Mouse (Mus musculus): ENCODE results near the gene Camkk2. TPM values are rescaled to one million over a fixed set of nuclear protein-coding genes. Genes with fewer than 3 reads are reported as not detected.

The Camkk2 gene
- polyA plus RNA-seq (2015; fragmentation: Nextera tagmentation; extraction: Ambion mirVana): 59.1 and 60.3 TPM in 2 replicates

DNA sequence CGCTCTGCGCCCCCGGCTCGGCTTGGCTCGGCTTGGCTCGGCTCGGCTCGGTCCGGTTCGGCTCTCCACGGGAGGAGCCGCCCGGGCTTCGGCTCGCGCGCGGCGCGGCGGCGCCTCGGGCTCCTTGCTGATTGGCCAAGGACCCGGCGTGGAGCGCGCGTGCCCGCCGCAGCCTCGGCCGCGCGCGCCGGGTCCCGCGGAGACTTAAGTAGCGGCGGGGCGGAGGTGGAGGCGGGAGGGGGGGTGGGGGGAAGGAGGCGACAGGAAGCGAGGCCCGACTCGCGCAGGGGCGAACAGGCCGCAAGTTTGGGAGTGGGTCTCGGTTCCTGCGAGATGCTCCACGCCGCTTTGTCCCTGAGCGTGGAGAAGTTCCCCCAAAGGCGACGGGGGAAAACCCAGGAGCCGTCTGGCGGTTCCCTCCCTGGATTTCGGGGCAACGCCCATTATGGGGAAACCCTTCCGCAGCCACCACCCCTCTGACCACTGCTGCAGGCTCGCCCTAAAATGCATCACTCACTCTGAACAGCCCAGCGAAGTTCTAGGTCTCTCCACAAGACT, at the start of gene Camkk2:
Camkk2 (minus strand) TSS at position 133 of the 558 bp plus-strand sequence.
- Histone ChIP-seq H3K27ac (peak within 1 kb of the TSS; percentile 77), H3K27me3 (no peaks in the 10 kb centered on the region), H3K9me3 (0 out of 2 replicates have a peak, but pooled peaks cover 3% of the 10 kb centered on the region), H3K36me3 (no peaks in the 10 kb centered on the region), H3K4me3 (peak within 1 kb of the TSS; percentile 89), H3K4me2 (peak within 1 kb of the TSS; percentile 89), H3K9ac (peak within 1 kb of the TSS; percentile 91), H3K4me1 (replicated peaks) (peaks cover 21% of the 10 kb centered on the region)
- ATAC-seq (ENCODE audit: low FRiP score): peak; percentile 88
- WGBS: 0% methylated on average over 55 of the region's 63 CpGs

- 81% methylated on average over 8 of the region's 8 CpGs for WGBS
- no peak overlapping the region for H3K4me3 ChIP-seq
- H3K4me2 ChIP-seq: no peak overlapping the region
- H3K27me3 ChIP-seq: no peaks in the 10 kb centered on the region
- no peaks in the 10 kb centered on the region for H3K36me3 ChIP-seq
- no peak overlapping the region for H3K9ac ChIP-seq
- no peak overlapping the region for H3K27ac ChIP-seq
- no peak for ATAC-seq (ENCODE audit: low FRiP score)
- no peaks in the 10 kb centered on the region for H3K9me3 ChIP-seq
- peaks cover 3% of the 10 kb centered on the region for H3K4me1 ChIP-seq (replicated peaks)
These were observed 45.9 kb upstream of the Camkk2 start for GRCm38 (mm10) chr5:122825099-122825498.

- no peaks in the 10 kb centered on the region for H3K27me3 ChIP-seq
- H3K4me3 ChIP-seq: no peak overlapping the region
- H3K4me2 ChIP-seq: no peak overlapping the region
- no peak for ATAC-seq (ENCODE audit: low FRiP score)
- peaks cover 9% of the 10 kb centered on the region for H3K4me1 ChIP-seq (replicated peaks)
- H3K27ac ChIP-seq: no peak overlapping the region
- WGBS: 69% methylated on average over 6 of the region's 6 CpGs
- no peaks in the 10 kb centered on the region for H3K36me3 ChIP-seq
- H3K9me3 ChIP-seq: no peaks in the 10 kb centered on the region
- no peak overlapping the region for H3K9ac ChIP-seq
These were observed 45.2 kb upstream of the Camkk2 start for GRCm38 (mm10) chr5:122824450-122824849.

GRCm38 (mm10) chr5:122823976-122824375, 44.8 kb upstream of the Camkk2 start:
- no peak overlapping the region for H3K4me3 ChIP-seq
- H3K9ac ChIP-seq: no peak overlapping the region
- no peak overlapping the region for H3K4me2 ChIP-seq
- no peaks in the 10 kb centered on the region for H3K9me3 ChIP-seq
- no peak overlapping the region for H3K27ac ChIP-seq
- ATAC-seq (ENCODE audit: low FRiP score): no peak
- H3K4me1 ChIP-seq (replicated peaks): peaks cover 13% of the 10 kb centered on the region
- H3K27me3 ChIP-seq: no peaks in the 10 kb centered on the region
- WGBS: 74% methylated on average over 1 of the region's 1 CpGs
- H3K36me3 ChIP-seq: no peaks in the 10 kb centered on the region

DNA sequence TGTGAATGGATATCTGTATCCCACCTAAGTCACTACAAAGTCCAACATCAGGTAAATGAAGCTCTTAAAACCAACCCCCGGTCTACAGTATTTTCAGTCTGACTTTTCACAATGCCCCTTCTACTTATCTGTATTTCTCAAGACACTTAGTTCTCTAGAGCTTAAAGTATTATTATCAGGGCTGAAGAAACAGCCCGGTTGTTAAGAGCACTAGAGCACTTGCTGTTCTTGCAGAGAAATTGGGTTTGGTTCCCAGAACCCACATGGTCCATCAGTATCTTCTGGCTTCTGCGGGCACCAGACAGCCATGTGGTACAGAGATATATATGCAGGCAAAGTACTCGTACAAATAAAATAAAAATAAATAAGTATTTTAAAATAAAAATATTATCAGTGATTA, 43.2 kb upstream of the Camkk2 start:
- peaks cover 15% of the 10 kb centered on the region for H3K36me3 ChIP-seq
- H3K27me3 ChIP-seq: no peaks in the 10 kb centered on the region
- 94% methylated on average over 4 of the region's 4 CpGs for WGBS
- H3K4me3 ChIP-seq: no peak overlapping the region
- H3K9ac ChIP-seq: no peak overlapping the region
- ATAC-seq (ENCODE audit: low FRiP score): no peak
- H3K4me2 ChIP-seq: no peak overlapping the region
- H3K4me1 ChIP-seq (replicated peaks): peaks cover 19% of the 10 kb centered on the region
- H3K9me3 ChIP-seq: no peaks in the 10 kb centered on the region
- H3K27ac ChIP-seq: no peak overlapping the region

- Histone ChIP-seq H3K27me3 (no peaks in the 10 kb centered on the region), H3K4me2 (peak overlapping the region; percentile 69), H3K4me3 (peak overlapping the region; percentile 75), H3K9me3 (no peaks in the 10 kb centered on the region), H3K36me3 (peaks cover 24% of the 10 kb centered on the region), H3K9ac (peak overlapping the region; percentile 90), H3K4me1 (replicated peaks) (peaks cover 19% of the 10 kb centered on the region), H3K27ac (peak overlapping the region; percentile 97)
- 1% methylated on average over 10 of the region's 10 CpGs for WGBS
- peak; percentile 62 for ATAC-seq (ENCODE audit: low FRiP score)
These were observed 42.3 kb upstream of the Camkk2 start for GRCm38 (mm10) chr5:122821524-122821885.

- H3K4me3 ChIP-seq: peak within 1 kb of the TSS; percentile 75
- H3K27me3 ChIP-seq: no peaks in the 10 kb centered on the region
- WGBS: under 1% methylated on average over 55 of the region's 55 CpGs
- peak within 1 kb of the TSS; percentile 90 for H3K9ac ChIP-seq
- H3K4me2 ChIP-seq: peak within 1 kb of the TSS; percentile 69
- peak; percentile 99 for ATAC-seq (ENCODE audit: low FRiP score)
- H3K9me3 ChIP-seq: no peaks in the 10 kb centered on the region
- H3K27ac ChIP-seq: peak within 1 kb of the TSS; percentile 97
- H3K4me1 ChIP-seq (replicated peaks): peaks cover 19% of the 10 kb centered on the region
- H3K36me3 ChIP-seq: peaks cover 27% of the 10 kb centered on the region
These were observed 41.7 kb upstream of the Camkk2 start, which contains the start of gene Anapc5 for GRCm38 (mm10) chr5:122820777-122821523. Anapc5 (minus strand) TSS chr5:122821339.

DNA sequence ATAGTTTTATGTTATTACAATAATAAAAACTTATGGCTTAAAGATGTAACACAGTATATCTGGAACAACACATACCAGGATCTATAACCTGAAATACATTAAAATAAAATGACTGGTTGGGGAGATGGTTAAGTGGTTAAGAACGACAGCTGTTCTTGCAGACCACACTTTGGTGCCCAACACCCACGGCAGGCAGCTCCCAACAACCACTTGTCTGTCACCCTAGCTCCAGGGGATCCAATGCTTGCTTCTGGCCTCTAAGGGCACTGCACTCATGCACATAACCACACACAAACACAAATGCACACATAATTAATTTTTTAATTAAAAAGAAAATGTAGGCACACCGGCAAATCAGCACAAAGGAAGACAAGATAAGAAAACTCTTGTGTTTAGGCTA, 33.5 kb upstream of the Camkk2 start:
- H3K4me3 ChIP-seq: no peak overlapping the region
- no peaks in the 10 kb centered on the region for H3K27me3 ChIP-seq
- ATAC-seq (ENCODE audit: low FRiP score): no peak
- H3K4me1 ChIP-seq (replicated peaks): no peaks in the 10 kb centered on the region
- H3K27ac ChIP-seq: no peak overlapping the region
- no peak overlapping the region for H3K9ac ChIP-seq
- peaks cover 87% of the 10 kb centered on the region for H3K36me3 ChIP-seq
- WGBS: 83% methylated on average over 3 of the region's 3 CpGs
- H3K4me2 ChIP-seq: no peak overlapping the region
- H3K9me3 ChIP-seq: no peaks in the 10 kb centered on the region

DNA sequence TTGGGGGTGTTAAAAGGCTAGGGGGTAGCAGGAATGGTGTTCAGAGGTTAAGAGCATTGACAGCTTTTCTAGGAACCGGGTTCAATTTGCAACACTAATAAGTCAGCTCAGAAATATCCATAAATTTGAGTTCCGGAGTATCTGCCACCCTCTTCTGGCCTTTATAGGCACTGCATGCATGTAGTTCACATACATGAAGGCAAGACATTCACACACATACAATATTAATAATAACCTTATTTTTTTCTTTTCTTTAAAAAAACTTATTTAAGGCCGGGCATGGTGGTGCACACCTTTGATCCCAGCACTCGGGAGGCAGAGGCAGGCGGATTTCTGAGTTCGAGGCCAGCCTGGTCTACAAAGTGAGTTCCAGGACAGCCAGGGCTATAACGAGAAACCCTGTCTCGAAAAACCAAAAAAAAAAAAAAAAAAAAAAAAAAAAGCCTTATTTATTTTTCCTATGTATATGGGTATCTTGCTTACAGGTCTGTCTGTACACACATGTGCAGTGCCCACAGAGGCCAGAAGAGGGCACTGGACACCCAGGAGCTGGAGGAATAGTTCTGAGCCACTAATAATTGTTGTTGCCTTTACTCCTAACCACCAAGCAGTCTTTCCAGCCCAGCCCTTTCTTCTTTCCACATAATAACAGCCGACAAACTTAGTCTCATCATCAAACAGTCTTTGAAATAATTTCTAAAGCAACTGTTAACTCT, 32.3 kb upstream of the Camkk2 start:
- Histone ChIP-seq H3K27ac (no peak overlapping the region), H3K9ac (no peak overlapping the region), H3K9me3 (no peaks in the 10 kb centered on the region), H3K36me3 (peaks cover 88% of the 10 kb centered on the region), H3K4me1 (replicated peaks) (no peaks in the 10 kb centered on the region), H3K4me2 (no peak overlapping the region), H3K4me3 (no peak overlapping the region), H3K27me3 (no peaks in the 10 kb centered on the region)
- no peak for ATAC-seq (ENCODE audit: low FRiP score)
- 94% methylated on average over 9 of the region's 9 CpGs for WGBS

- Histone ChIP-seq H3K27me3 (no peaks in the 10 kb centered on the region), H3K4me1 (replicated peaks) (peaks cover 5% of the 10 kb centered on the region; the same call in 1 of the 2 replicates), H3K36me3 (peaks cover 93% of the 10 kb centered on the region), H3K27ac (no peak overlapping the region), H3K9ac (no peak overlapping the region), H3K4me3 (no peak overlapping the region), H3K9me3 (no peaks in the 10 kb centered on the region), H3K4me2 (no peak overlapping the region)
- WGBS: 63% methylated on average over 3 of the region's 3 CpGs
- no peak for ATAC-seq (ENCODE audit: low FRiP score)
These were observed 26.3 kb upstream of the Camkk2 start for GRCm38 (mm10) chr5:122805503-122805902.

GRCm38 (mm10) chr5:122802706-122803105, 23.5 kb upstream of the Camkk2 start:
- no peak for ATAC-seq (ENCODE audit: low FRiP score)
- H3K4me3 ChIP-seq: no peak overlapping the region
- no peak overlapping the region for H3K9ac ChIP-seq
- 0 out of 2 replicates have a peak overlapping the region, but pooled peaks have one; percentile 50 for H3K27ac ChIP-seq
- H3K4me2 ChIP-seq: no peak overlapping the region
- no peaks in the 10 kb centered on the region for H3K27me3 ChIP-seq
- 63% methylated on average over 9 of the region's 9 CpGs for WGBS
- peaks cover 99% of the 10 kb centered on the region for H3K36me3 ChIP-seq
- H3K9me3 ChIP-seq: no peaks in the 10 kb centered on the region
- H3K4me1 ChIP-seq (replicated peaks): peaks cover 26% of the 10 kb centered on the region

GRCm38 (mm10) chr5:122801684-122802083, 22.5 kb upstream of the Camkk2 start:
- Histone ChIP-seq H3K9ac (no peak overlapping the region), H3K27ac (no peak overlapping the region), H3K4me3 (no peak overlapping the region), H3K36me3 (peaks cover 96% of the 10 kb centered on the region), H3K4me2 (no peak overlapping the region), H3K4me1 (replicated peaks) (peaks cover 26% of the 10 kb centered on the region), H3K27me3 (no peaks in the 10 kb centered on the region), H3K9me3 (no peaks in the 10 kb centered on the region)
- 96% methylated on average over 8 of the region's 8 CpGs for WGBS
- ATAC-seq (ENCODE audit: low FRiP score): no peak
